Mouse (Mus musculus) limb, embryonic 15.5 days (tissue): Measurements from ENCODE around the gene Cpne5. TPM values are rescaled to one million over a fixed set of nuclear protein-coding genes. Genes with fewer than 3 reads are reported as not detected.

Experiments used
- ATAC-seq: fragments of 200-750 bp; cut with Nextera tagmentation; 2 replicates; pipeline ENCODE4 v1.8.0; 2017; ENCODE audit warnings: low read depth, moderate TSS enrichment; ENCODE audit not compliant: insufficient number of reproducible peaks, low FRiP score, low TSS enrichment
- H3K27ac ChIP-seq: fragments of 300-500 bp; sonication (generic); 2 replicates; pipeline ENCODE4 v1.5.1; 2015; ENCODE audit warnings: moderate library complexity, mild to moderate bottlenecking, inconsistent platforms
- H3K27me3 ChIP-seq: fragments of 300-500 bp; sonication (generic); 2 replicates; pipeline ENCODE4 v1.6.1; 2015; ENCODE audit warnings: inconsistent platforms
- H3K36me3 ChIP-seq: fragments of 300-500 bp; sonication (generic); 2 replicates; pipeline ENCODE4 v1.6.1; 2015; ENCODE audit warnings: inconsistent platforms
- H3K4me1 ChIP-seq: fragments of 300-500 bp; sonication (generic); 2 replicates; pipeline ENCODE4 v1.6.1; 2015; ENCODE audit warnings: inconsistent platforms
- H3K4me2 ChIP-seq: fragments of 300-500 bp; sonication (generic); 2 replicates; pipeline ENCODE4 v1.6.1; 2015; ENCODE audit warnings: mild to moderate bottlenecking, inconsistent platforms
- H3K4me3 ChIP-seq: fragments of 300-500 bp; sonication (generic); 2 replicates; pipeline ENCODE4 v1.5.1; 2015; ENCODE audit warnings: mild to moderate bottlenecking, inconsistent platforms
- H3K9ac ChIP-seq: fragments of 300-500 bp; sonication (generic); 2 replicates; pipeline ENCODE4 v1.6.1; 2015; ENCODE audit warnings: inconsistent platforms
- H3K9me3 ChIP-seq: fragments of 300-500 bp; sonication (generic); 2 replicates; pipeline ENCODE4 v1.6.1; 2016; ENCODE audit warnings: inconsistent platforms
- WGBS: fragments of 180-500 bp; shearing (Covaris S2); methylation state at CpG from one replicate; pipeline ENCODE4 v1.1.7; 2015; 5-methylcytosine and 5-hydroxymethylcytosine counted together
- polyA plus RNA-seq: library from polyadenylated mRNA; unstranded; fragments of >200 nt; fragmentation: Nextera tagmentation; extraction: Ambion mirVana; gene quantifications from 2 replicates; pipeline ENCODE4 v1.2.1, GENCODE M21; 2015

The Cpne5 gene
- polyA plus RNA-seq, 1 experiment from 2014 or later, result 15.4 TPM

DNA sequence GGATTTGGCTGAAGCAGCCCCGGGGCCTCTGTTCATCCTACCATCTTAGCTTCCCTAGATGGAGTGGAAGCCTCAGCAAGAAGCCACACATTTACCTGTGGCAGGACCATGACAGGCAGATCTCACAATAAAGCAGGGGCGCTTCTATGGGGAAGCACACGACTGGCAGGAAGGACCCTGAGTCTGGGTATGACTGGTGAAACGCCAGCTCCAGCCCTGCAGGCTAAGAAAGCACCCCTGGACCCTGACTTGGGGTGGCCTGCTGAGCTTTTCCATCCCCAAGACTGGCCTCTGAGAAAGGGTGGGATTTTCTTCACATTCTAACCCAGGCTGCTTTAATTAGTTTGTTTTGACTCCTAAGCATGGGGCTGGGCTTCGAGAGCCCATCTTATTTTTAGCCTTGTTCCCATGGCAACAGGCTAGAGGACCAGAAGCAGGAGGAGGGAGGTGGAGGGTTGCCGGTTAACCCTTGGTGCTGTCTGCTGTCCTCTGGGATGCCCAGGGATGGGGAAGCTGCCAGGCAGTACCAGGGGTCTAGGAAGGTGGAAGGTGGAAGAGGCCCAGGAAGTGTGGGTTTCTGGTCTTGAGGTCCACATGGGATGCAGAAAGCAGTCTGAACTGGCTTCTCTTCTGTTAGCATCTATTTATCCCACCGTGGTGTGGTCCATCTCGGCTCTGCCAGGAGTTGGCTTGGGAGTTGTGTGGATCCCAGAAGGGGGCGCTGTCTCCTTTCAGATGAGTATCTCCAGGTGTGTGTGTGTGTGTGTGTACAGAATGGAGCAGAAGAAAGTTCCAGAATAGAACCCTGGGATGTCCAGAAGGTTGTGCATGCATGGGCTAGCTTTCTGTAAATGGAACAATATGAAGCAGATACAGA is 61.3 kb downstream of the Cpne5 start:
- 21% methylated on average over 9 of the region's 9 CpGs for WGBS
- no peak overlapping the region for H3K9ac ChIP-seq
- no peak overlapping the region for H3K4me2 ChIP-seq

GRCm38 (mm10) chr17:29175693-29176092 is 62.3 kb downstream of the Cpne5 start:
- no peak overlapping the region for H3K4me3 ChIP-seq
- no peak for ATAC-seq
- H3K9me3 ChIP-seq, result no peaks in the 10 kb centered on the region
- H3K27me3 ChIP-seq, result no peaks in the 10 kb centered on the region
- H3K36me3 ChIP-seq, result no peaks in the 10 kb centered on the region
- no peak overlapping the region for H3K4me2 ChIP-seq
- H3K4me1 ChIP-seq, result peaks cover 19% of the 10 kb centered on the region
- 61% methylated on average over 3 of the region's 3 CpGs for WGBS
- no peak overlapping the region for H3K9ac ChIP-seq
- H3K27ac ChIP-seq, result no peak overlapping the region

More for the DNA sequence above, 61.3 kb downstream of the Cpne5 start:
- no peak overlapping the region for H3K4me3 ChIP-seq
- H3K9me3 ChIP-seq, result no peaks in the 10 kb centered on the region
- H3K27ac ChIP-seq, result no peak overlapping the region
- no peaks in the 10 kb centered on the region for H3K36me3 ChIP-seq
- peaks cover 14% of the 10 kb centered on the region for H3K4me1 ChIP-seq
- no peaks in the 10 kb centered on the region for H3K27me3 ChIP-seq
- no peak for ATAC-seq

DNA sequence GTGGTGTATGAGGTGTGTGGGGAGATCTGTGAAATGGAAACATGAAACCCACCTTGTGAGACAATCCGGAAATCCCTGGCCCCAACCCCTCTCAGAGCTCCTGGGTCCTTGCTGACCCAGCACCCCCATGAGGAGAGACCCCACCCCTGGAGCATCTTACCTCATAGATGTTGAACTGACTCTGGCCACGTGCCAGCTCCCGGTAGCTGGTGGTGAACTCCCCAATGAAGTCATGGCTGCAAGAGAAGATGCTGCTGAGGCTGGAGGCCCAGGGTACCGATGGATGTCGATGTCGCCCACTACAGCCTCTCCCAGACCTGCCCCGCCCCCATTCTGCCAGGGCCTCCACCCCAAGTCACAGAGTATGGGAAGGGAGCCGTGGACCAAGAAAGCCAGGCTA is 64.8 kb downstream of the Cpne5 start:
- H3K36me3 ChIP-seq, result no peaks in the 10 kb centered on the region
- ATAC-seq, result no peak
- H3K9ac ChIP-seq, result no peak overlapping the region
- H3K4me1 ChIP-seq, result peaks cover 22% of the 10 kb centered on the region
- 65% methylated on average over 8 of the region's 8 CpGs for WGBS
- no peaks in the 10 kb centered on the region for H3K27me3 ChIP-seq
- H3K4me2 ChIP-seq, result no peak overlapping the region
- no peak overlapping the region for H3K27ac ChIP-seq
- no peaks in the 10 kb centered on the region for H3K9me3 ChIP-seq
- H3K4me3 ChIP-seq, result no peak overlapping the region

DNA sequence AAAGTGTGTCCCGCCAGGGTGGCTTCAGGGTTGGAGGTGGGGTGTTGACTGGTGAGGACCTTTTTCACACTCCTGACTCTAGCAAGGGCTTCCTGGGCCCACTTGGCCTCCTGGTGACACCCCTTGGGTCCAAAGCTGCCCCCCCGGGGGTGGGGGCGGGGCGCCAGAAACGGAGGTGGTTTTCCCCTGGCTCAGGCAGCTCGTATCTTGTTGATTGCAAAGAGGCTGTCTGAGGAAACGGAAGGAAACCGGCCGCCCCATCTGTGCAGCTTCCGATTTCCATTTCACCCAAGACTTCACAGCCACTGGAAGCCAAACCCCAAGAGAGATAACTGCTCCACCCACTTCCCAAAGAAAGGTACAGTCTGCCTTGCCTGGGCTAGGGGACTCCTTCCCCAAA is 65.9 kb downstream of the Cpne5 start:
- H3K4me1 ChIP-seq, result peaks cover 22% of the 10 kb centered on the region
- no peaks in the 10 kb centered on the region for H3K27me3 ChIP-seq
- H3K36me3 ChIP-seq, result no peaks in the 10 kb centered on the region
- 46% methylated on average over 10 of the region's 10 CpGs for WGBS
- H3K27ac ChIP-seq, result no peak overlapping the region
- H3K9ac ChIP-seq, result no peak overlapping the region
- no peak overlapping the region for H3K4me2 ChIP-seq
- no peaks in the 10 kb centered on the region for H3K9me3 ChIP-seq
- ATAC-seq, result no peak
- H3K4me3 ChIP-seq, result no peak overlapping the region

DNA sequence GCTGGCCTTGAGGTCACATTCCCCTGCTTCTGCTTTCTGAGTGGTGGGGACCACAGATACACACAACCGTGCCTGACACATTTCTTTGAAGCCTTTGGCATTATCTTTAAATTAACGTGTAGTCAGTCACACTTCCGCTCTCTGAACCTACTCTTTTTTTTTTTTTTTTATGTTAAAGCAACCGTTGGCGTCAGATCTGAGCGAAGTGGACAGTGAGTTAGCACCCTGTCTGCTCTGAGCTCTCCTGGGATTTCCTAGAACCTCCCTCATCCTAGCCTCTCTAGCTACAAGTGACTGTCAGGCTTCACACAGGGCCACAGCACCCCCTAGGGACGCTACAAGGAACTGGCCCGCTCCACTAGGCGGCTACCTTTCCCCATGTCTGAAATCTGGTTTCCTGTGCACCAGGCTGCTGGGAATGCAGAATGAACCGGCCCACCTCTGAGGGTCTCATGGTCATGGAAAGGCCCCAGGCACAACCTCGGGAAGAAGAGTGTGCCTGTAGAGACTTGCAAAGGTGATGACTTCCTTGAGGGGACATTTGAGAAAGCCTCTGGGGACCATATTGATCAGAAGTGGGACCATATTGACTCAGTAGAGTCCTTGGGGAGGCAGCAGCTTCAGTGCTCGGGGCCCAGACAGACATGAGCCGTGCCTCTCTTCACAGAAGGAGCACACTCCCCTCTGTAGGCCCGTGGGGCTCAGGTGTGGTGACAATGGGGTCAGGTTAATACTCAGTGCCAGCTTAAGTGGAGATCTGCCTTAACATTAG is 66.8 kb downstream of the Cpne5 start:
- no peak; the same call in 1 of the 2 replicates for ATAC-seq
- Histone ChIP-seq H3K27me3 (no peaks in the 10 kb centered on the region), H3K4me2 (no peak overlapping the region), H3K4me1 (peaks cover 20% of the 10 kb centered on the region; the same call in 1 of the 2 replicates), H3K4me3 (no peak overlapping the region), H3K9me3 (no peaks in the 10 kb centered on the region), H3K9ac (no peak overlapping the region), H3K36me3 (no peaks in the 10 kb centered on the region), H3K27ac (no peak overlapping the region)
- WGBS, result 21% methylated on average over 14 of the region's 14 CpGs

DNA sequence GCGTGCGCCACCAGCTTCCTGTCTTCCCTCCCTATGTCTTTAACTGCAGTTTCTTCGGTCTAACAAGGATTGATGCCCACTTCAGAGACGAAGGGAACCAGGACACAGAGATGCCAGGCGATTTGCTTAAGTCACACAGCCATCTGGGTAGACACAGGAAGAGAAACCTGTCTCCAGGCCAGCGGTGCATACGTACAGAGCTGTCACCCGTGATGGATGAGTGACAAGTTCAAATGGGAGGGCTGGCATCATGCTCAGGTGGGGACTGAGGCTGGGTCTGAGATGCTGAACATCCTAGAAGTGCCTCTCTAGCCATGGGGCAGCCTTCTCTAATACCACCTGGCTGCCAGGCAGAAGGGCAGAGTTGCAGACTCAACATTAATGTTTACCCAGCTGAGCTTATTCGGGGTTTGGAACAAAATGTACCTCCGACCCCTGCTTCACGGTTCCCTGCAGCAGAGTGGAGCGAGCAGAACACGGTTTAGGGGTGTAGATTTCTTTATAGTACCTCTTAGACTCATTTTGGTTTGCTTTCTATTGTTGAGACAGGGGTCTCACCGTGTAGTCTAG is 67.5 kb downstream of the Cpne5 start:
- Histone ChIP-seq H3K9ac (no peak overlapping the region), H3K4me2 (no peak overlapping the region), H3K4me1 (peaks cover 19% of the 10 kb centered on the region), H3K4me3 (no peak overlapping the region), H3K36me3 (no peaks in the 10 kb centered on the region), H3K9me3 (no peaks in the 10 kb centered on the region), H3K27ac (no peak overlapping the region), H3K27me3 (no peaks in the 10 kb centered on the region)
- no peak for ATAC-seq
- 74% methylated on average over 14 of the region's 14 CpGs for WGBS

GRCm38 (mm10) chr17:29168996-29169601 is 68.9 kb downstream of the Cpne5 start:
- peaks cover 28% of the 10 kb centered on the region for H3K4me1 ChIP-seq
- no peak for ATAC-seq
- H3K36me3 ChIP-seq, result no peaks in the 10 kb centered on the region
- no peak overlapping the region for H3K9ac ChIP-seq
- H3K4me3 ChIP-seq, result no peak overlapping the region
- H3K4me2 ChIP-seq, result no peak overlapping the region
- H3K27me3 ChIP-seq, result no peaks in the 10 kb centered on the region
- H3K9me3 ChIP-seq, result no peaks in the 10 kb centered on the region
- 70% methylated on average over 12 of the region's 12 CpGs for WGBS
- no peak overlapping the region for H3K27ac ChIP-seq

- Histone ChIP-seq H3K4me2 (no peak overlapping the region), H3K4me3 (no peak overlapping the region), H3K27ac (no peak overlapping the region), H3K36me3 (no peaks in the 10 kb centered on the region), H3K9ac (no peak overlapping the region), H3K27me3 (no peaks in the 10 kb centered on the region), H3K9me3 (no peaks in the 10 kb centered on the region), H3K4me1 (peaks cover 28% of the 10 kb centered on the region)
- ATAC-seq, result no peak
- WGBS, result 80% methylated on average over 4 of the region's 4 CpGs
Observed at GRCm38 (mm10) chr17:29168438-29168837, 69.5 kb downstream of the Cpne5 start.

DNA sequence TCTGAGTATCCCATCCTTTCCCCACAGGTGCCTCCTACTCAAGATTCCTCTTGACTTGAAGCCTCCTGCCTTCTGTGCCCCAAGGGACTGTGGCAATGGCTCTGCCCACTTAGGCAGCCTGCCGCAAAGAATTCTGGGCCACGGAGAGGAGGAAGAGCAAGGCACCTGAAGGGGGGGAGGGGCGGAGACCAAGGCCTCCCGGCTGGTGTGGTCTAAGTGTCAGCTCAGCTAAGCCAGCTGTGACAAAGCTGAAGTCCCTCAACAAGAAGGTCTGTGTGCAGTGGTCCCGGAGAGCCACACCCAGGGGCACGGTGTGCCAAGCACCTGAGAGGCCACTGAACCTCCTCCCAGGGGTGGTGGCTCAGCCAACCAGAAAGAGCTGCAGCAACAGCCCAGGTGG is 70.6 kb downstream of the Cpne5 start:
- Histone ChIP-seq H3K27me3 (no peaks in the 10 kb centered on the region), H3K36me3 (no peaks in the 10 kb centered on the region), H3K4me1 (peaks cover 28% of the 10 kb centered on the region), H3K4me2 (no peak overlapping the region), H3K27ac (peak overlapping the region; percentile 28; the same call in 1 of the 2 replicates), H3K4me3 (no peak overlapping the region), H3K9me3 (no peaks in the 10 kb centered on the region), H3K9ac (no peak overlapping the region)
- 64% methylated on average over 6 of the region's 6 CpGs for WGBS
- no peak for ATAC-seq

- ATAC-seq, result no peak
Observed at GRCm38 (mm10) chr17:29165967-29166578, 71.9 kb downstream of the Cpne5 start.

GRCm38 (mm10) chr17:29165452-29165851 is 72.5 kb downstream of the Cpne5 start:
- Histone ChIP-seq H3K9ac (no peak overlapping the region), H3K9me3 (no peaks in the 10 kb centered on the region), H3K27ac (peak overlapping the region; percentile 64; the same call in 1 of the 2 replicates), H3K36me3 (peaks cover 3% of the 10 kb centered on the region; the same call in 1 of the 2 replicates), H3K4me2 (no peak overlapping the region), H3K27me3 (no peaks in the 10 kb centered on the region), H3K4me3 (no peak overlapping the region), H3K4me1 (peaks cover 24% of the 10 kb centered on the region)
- ATAC-seq, result no peak
- WGBS, result 24% methylated on average over 6 of the region's 6 CpGs

More at GRCm38 (mm10) chr17:29165967-29166578, 71.9 kb downstream of the Cpne5 start:
- no peak overlapping the region for H3K4me3 ChIP-seq
- no peaks in the 10 kb centered on the region for H3K9me3 ChIP-seq
- no peak overlapping the region for H3K9ac ChIP-seq
- H3K27me3 ChIP-seq, result no peaks in the 10 kb centered on the region
- peak overlapping the region; percentile 64; the same call in 1 of the 2 replicates for H3K27ac ChIP-seq
- H3K36me3 ChIP-seq, result peaks cover 3% of the 10 kb centered on the region; the same call in 1 of the 2 replicates
- H3K4me2 ChIP-seq, result no peak overlapping the region
- 40% methylated on average over 8 of the region's 8 CpGs for WGBS
- H3K4me1 ChIP-seq, result peaks cover 24% of the 10 kb centered on the region
